Mouse (Mus musculus) hindbrain, embryonic 14.5 days (tissue): Measurements from ENCODE around the gene Slc11a2. TPM values are rescaled to one million over a fixed set of nuclear protein-coding genes. Genes with fewer than 3 reads are reported as not detected.
"Not testable (repeated sequence)": the region's sequence is repeated elsewhere in the genome, so short reads cannot be mapped to it uniquely, and the experiment has no call there.

ENCODE experiments used
- ATAC-seq: fragments of 200-750 bp; cut with Nextera tagmentation; 2 replicates; pipeline ENCODE4 v1.8.0; 2017; ENCODE audit warnings: moderate number of reproducible peaks, mild to moderate bottlenecking, moderate TSS enrichment, moderate library complexity; ENCODE audit not compliant: low FRiP score
- DNase-seq: peaks from one replicate; pipeline ENCODE4 v3.0.0-alpha.2; 2015; ENCODE audit warnings: low spot score
- H3K27ac ChIP-seq: fragments of 300-500 bp; sonication (generic); 2 replicates; pipeline ENCODE4 v1.5.1; 2014; ENCODE audit warnings: mild to moderate bottlenecking, moderate library complexity
- H3K27me3 ChIP-seq: fragments of 300-500 bp; sonication (generic); 2 replicates; pipeline ENCODE4 v1.6.1; 2014; ENCODE audit warnings: mild to moderate bottlenecking, low read length, mixed read lengths; ENCODE audit not compliant: control insufficient read depth, insufficient read depth
- H3K36me3 ChIP-seq: fragments of 300-500 bp; sonication (generic); replicated peaks from 2 replicates; pipeline ENCODE4 v1.6.1; 2014; ENCODE audit not compliant: control insufficient read depth, insufficient read depth
- H3K4me1 ChIP-seq: fragments of 300-500 bp; sonication (generic); replicated peaks from 2 replicates; pipeline ENCODE4 v1.6.1; 2014; ENCODE audit warnings: antibody characterized with exemption, low read length, mixed read lengths; ENCODE audit not compliant: control insufficient read depth, insufficient read depth
- H3K4me2 ChIP-seq: fragments of 300-500 bp; sonication (generic); replicated peaks from 2 replicates; pipeline ENCODE4 v1.6.1; 2014; ENCODE audit warnings: mild to moderate bottlenecking, moderate library complexity
- H3K4me3 ChIP-seq: fragments of 300-500 bp; sonication (generic); replicated peaks from 2 replicates; pipeline ENCODE4 v1.5.1; 2014; ENCODE audit warnings: mild to moderate bottlenecking, low read length
- H3K9ac ChIP-seq: fragments of 300-500 bp; sonication (generic); 2 replicates; pipeline ENCODE4 v1.6.1; 2014
- H3K9me3 ChIP-seq: fragments of 300-500 bp; sonication (generic); 2 replicates; pipeline ENCODE4 v1.6.1; 2016; ENCODE audit warnings: low read length; ENCODE audit not compliant: control insufficient read depth
- WGBS: fragments of 180-500 bp; shearing (Covaris S2); extraction: QIAGEN DNeasy Blood & Tissue Kit; methylation state at CpG from one replicate; pipeline ENCODE4 v1.1.7; 2014; 5-methylcytosine and 5-hydroxymethylcytosine counted together
- polyA plus RNA-seq: library from polyadenylated mRNA; unstranded; fragments of >200 nt; fragmentation: Nextera tagmentation; extraction: Ambion mirVana; gene quantifications from 2 replicates; pipeline ENCODE4 v1.2.1, GENCODE M21; 2014

Gene Slc11a2
- polyA plus RNA-seq, 1 experiment from 2014 or later: 18.6 TPM

- Histone ChIP-seq H3K9me3 (no peaks in the 10 kb centered on the region), H3K27me3 (no peaks in the 10 kb centered on the region), H3K27ac (no peak overlapping the region), H3K36me3 (no peaks in the 10 kb centered on the region), H3K4me1 (no peaks in the 10 kb centered on the region), H3K9ac (no peak overlapping the region), H3K4me3 (no peak overlapping the region), H3K4me2 (no peak overlapping the region)
- no peak for ATAC-seq
- no peak for DNase-seq
- WGBS: 77% methylated on average over 6 of the region's 6 CpGs
Observed at GRCm38 (mm10) chr15:100351501-100352060, 73.3 kb downstream of the Slc11a2 start.

GRCm38 (mm10) chr15:100349496-100349895 is 75.4 kb downstream of the Slc11a2 start:
- Histone ChIP-seq H3K9ac (no peak overlapping the region), H3K27ac (no peak overlapping the region), H3K36me3 (no peaks in the 10 kb centered on the region), H3K27me3 (no peaks in the 10 kb centered on the region), H3K4me3 (no peak overlapping the region), H3K9me3 (no peaks in the 10 kb centered on the region), H3K4me2 (no peak overlapping the region), H3K4me1 (no peaks in the 10 kb centered on the region)
- ATAC-seq: no peak
- 63% methylated on average over 2 of the region's 2 CpGs for WGBS
- no peak for DNase-seq

- 62% methylated on average over 14 of the region's 14 CpGs for WGBS
- no peaks in the 10 kb centered on the region for H3K9me3 ChIP-seq
Observed at GRCm38 (mm10) chr15:100346761-100347160, 78.1 kb downstream of the Slc11a2 start.

DNA sequence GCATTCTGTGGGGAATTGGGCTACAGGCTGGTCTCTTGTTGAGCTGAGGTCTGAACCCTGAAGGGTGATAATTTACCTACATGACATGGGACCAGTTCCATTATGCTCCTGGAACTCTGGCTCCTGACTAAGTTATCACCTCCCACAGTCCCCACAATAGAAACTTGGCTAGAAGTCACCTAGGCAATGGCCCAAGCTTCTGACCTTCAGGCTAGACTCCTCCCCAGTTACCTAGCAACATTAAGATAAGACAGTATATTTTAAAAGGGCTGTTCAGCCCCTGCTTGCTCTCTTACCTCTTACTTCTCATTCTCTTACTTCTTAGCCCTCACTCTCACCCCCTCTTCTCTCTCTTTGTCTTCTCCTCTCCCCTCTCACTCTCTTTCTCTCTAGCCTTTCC is 79.4 kb downstream of the Slc11a2 start:
- Histone ChIP-seq H3K4me1 (no peaks in the 10 kb centered on the region), H3K9ac (no peak overlapping the region), H3K27ac (no peak overlapping the region), H3K9me3 (no peaks in the 10 kb centered on the region), H3K27me3 (no peaks in the 10 kb centered on the region), H3K36me3 (no peaks in the 10 kb centered on the region), H3K4me2 (no peak overlapping the region), H3K4me3 (no peak overlapping the region)
- ATAC-seq: no peak
- no peak for DNase-seq

More at GRCm38 (mm10) chr15:100346761-100347160, 78.1 kb downstream of the Slc11a2 start:
- Histone ChIP-seq H3K27me3 (no peaks in the 10 kb centered on the region), H3K36me3 (no peaks in the 10 kb centered on the region), H3K4me1 (no peaks in the 10 kb centered on the region), H3K4me2 (no peak overlapping the region), H3K27ac (no peak overlapping the region), H3K4me3 (no peak overlapping the region), H3K9ac (no peak overlapping the region)
- ATAC-seq (no peak), DNase-seq (no peak)

GRCm38 (mm10) chr15:100341314-100341980 is 83.4 kb downstream of the Slc11a2 start:
- H3K4me2 ChIP-seq, H3K36me3 ChIP-seq, H3K27ac ChIP-seq, H3K9me3 ChIP-seq, DNase-seq, H3K4me1 ChIP-seq, H3K27me3 ChIP-seq, H3K9ac ChIP-seq, ATAC-seq, H3K4me3 ChIP-seq: not testable (repeated sequence)
- WGBS: 81% methylated on average over 4 of the region's 5 CpGs

Other genes starting within 250 kb of the Slc11a2 start
- 12.2 and 13.2 TPM in 2 replicates for gene Atf1, start 197.3 kb downstream of the Slc11a2 start, polyA plus RNA-seq
- not detected in 2 replicates for gene Tmprss12, start 144.2 kb downstream of the Slc11a2 start, polyA plus RNA-seq
- 2.1 and 3.1 TPM in 2 replicates for gene Mettl7a1, start 120.9 kb downstream of the Slc11a2 start, polyA plus RNA-seq
- not detected in 2 replicates for gene Mettl7a3, start 90.1 kb downstream of the Slc11a2 start, polyA plus RNA-seq
- gene Methig1, start 71.9 kb downstream of the Slc11a2 start, polyA plus RNA-seq: 0.27 TPM in 1 of 2 replicates, not detected in the other
- not detected in 2 replicates for gene Mettl7a2, start 71.9 kb downstream of the Slc11a2 start, polyA plus RNA-seq
- gene Higd1c, start 60.5 kb downstream of the Slc11a2 start, polyA plus RNA-seq: not detected in 2 replicates
- 0.13 and 0.15 TPM in 2 replicates for gene Gm5475, start 2.9 kb downstream of the Slc11a2 start, polyA plus RNA-seq
- 49.8 and 52.1 TPM in 2 replicates for gene Letmd1, start 44.0 kb upstream of the Slc11a2 start, polyA plus RNA-seq
- 43.1 and 46.1 TPM in 2 replicates for gene Csrnp2, start 70.4 kb upstream of the Slc11a2 start, polyA plus RNA-seq
- gene Tfcp2, start 126.9 kb upstream of the Slc11a2 start, polyA plus RNA-seq: 28.7 and 33.3 TPM in 2 replicates
- 41.7 and 43.3 TPM in 2 replicates for gene Pou6f1, start 174.9 kb upstream of the Slc11a2 start, polyA plus RNA-seq
- gene Dazap2, start 190.3 kb upstream of the Slc11a2 start, polyA plus RNA-seq: 140 and 142 TPM in 2 replicates
- 3.0 and 5.0 TPM in 2 replicates for gene Smagp, start 211.9 kb upstream of the Slc11a2 start, polyA plus RNA-seq
- gene Bin2, start 244.5 kb upstream of the Slc11a2 start, polyA plus RNA-seq: 1.1 and 2.2 TPM in 2 replicates